Mouse (Mus musculus) left cerebral cortex, adult 18-20 months (tissue): ENCODE results near the gene Cux2. TPM values are rescaled to one million over a fixed set of nuclear protein-coding genes. Genes with fewer than 3 reads are reported as not detected.

Experiments used
- DNase-seq, 2 experiments: peaks; one replicate each; pipeline ENCODE4 v3.0.0; 2021 to 2022; ENCODE audit warnings: low spot score in 2 of 2, mixed read lengths in 1 of 2
- total RNA-seq, 2 experiments: library from RNA; stranded (reverse); gene quantifications; 2 replicates each; pipeline ENCODE4 v1.2.3; 2021

The Cux2 gene
- total RNA-seq, 2 experiments from 2014 or later: 192 to 210 TPM

GRCm38 (mm10) chr5:121841516-121841915 lies 208.4 kb downstream of the Cux2 start:
- DNase-seq: no peak

DNA sequence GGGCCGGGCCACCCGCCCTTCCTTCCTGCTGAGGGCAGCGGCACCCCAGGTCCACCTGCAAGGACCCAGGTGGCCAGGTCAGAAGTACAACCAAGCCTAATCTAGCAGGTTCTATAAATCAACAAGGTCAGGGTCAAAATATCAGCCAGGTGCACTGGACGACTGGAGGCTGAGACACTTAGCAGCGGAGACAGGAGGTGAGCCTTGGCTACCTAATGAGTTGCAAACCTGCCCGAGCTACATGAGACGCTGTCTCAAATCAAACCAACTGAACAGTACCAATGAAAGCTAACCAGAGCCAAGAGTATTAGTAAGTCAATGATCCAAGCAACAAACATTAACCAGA lies 210.8 kb downstream of the Cux2 start:
- no peak for DNase-seq

GRCm38 (mm10) chr5:121838341-121839127 lies 211.4 kb downstream of the Cux2 start:
- DNase-seq: peak in 1 of 2 experiments; percentile 50

- peak in 1 of 2 experiments; percentile 43 for DNase-seq
These were observed 212.2 kb downstream of the Cux2 start, which contains the start of gene Sh2b3 for GRCm38 (mm10) chr5:121837441-121838340. TSS of gene Sh2b3 (minus strand) at chr5:121837646.

DNA sequence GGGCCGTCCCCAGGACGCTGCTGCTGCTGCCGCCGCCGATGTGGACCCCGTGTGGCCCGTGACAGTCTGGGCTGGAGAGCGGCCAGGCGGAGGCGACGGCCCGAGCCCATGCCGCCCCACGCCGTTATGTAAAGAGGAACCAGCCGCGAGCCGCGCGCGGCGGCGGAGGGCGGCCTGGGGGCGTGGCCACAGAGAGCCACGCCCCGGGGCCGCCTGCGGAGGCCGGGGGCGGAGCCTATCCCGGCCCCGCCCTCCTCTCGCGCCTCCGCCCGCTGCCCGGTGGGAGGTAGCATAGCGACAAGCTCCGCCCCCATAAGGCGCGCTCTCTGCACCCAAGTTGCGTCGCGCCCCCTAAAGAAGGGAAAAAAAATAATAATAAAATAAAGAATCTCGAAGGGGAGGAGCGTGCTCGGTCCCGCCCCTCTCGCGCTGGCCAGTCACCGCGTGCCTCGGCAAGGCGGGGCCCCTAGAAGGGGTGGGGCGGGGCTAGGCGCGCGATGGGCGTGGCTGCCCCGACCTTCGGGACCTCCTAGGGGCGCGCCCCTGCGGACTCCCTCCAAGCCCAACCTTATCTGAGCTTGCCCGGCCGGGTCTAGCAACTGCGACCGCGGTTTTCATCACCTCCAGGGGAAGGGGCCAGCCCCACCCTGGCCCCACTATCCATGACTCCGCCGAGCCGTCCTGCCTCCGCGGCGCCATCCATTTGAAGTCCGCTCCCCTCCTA lies 213.0 kb downstream of the Cux2 start:
- peak; percentile 77 to 85 for DNase-seq

DNA sequence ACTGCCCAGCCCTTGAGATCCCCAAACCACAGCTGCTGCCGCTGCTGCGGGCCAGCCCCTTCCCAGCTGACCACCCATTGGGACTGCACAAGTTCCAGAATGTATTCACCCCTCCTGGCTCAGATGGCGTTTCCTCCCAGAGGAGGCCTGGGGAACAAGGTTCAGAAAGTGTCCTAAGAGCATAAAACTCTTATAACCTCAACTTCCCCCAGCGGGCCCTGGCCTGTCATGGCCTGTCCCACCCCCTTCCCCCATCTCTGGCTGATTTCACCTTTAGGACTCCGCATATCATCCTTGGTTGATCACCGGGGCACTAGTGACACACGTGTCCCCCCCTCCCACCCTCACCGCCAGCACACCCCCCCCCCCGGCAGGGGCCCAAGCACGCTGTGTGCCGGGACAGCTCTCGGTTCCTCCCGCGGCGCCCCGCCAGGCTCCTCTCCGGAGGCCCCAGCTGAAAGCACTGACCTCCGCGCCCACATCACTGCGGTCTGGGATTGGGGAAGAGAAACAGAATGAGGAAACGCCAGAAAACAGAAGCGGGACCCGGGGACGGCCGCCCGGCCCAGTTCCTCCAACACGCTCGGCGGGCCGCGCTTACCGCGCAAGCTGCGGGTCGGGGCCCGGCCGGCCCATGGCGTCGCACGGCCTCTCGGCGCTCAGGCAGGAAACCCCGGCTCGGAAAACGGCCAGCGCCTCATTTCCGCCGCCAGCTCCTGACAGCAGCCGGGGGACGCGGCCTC lies 213.8 kb downstream of the Cux2 start:
- DNase-seq: peak in 1 of 2 experiments; percentile 35

DNA sequence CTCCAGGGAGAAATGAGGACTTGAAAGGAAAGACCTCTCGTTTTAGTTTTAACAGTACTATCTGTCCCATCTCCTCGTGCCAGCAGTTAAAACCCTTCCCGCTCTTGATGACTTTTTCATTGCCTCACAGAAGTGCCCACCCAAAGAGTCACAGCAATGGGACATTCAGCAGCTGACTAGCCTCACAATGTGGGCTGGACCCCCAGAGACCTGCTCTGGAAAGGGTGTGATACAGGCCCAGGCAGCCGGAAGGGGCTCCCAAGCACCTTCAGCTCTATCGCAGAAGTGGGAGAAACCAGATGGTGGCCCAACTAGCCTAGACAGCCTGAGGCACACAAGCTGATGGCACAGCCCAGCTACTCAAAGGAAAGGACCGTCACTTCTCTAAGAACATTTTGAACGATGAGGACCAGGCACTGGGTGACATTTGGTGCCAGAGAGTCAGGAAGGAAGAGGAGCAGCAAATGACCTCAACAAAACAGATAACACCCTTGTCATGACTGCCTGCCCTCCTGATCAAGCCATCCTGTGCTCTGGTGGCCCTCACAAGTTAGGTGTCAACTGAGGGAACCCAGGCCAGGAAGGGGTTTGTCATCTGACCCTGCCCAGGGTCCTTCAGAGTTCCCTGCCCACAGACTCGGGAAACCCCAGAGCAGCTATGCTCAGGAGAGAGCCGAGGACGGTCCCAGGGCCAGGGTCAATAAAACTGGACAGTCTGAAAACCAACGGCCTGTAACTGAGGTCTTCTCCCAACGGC lies 214.7 kb downstream of the Cux2 start:
- DNase-seq: no peak

- DNase-seq: no peak
These were observed 215.7 kb downstream of the Cux2 start for GRCm38 (mm10) chr5:121834241-121834606.

DNA sequence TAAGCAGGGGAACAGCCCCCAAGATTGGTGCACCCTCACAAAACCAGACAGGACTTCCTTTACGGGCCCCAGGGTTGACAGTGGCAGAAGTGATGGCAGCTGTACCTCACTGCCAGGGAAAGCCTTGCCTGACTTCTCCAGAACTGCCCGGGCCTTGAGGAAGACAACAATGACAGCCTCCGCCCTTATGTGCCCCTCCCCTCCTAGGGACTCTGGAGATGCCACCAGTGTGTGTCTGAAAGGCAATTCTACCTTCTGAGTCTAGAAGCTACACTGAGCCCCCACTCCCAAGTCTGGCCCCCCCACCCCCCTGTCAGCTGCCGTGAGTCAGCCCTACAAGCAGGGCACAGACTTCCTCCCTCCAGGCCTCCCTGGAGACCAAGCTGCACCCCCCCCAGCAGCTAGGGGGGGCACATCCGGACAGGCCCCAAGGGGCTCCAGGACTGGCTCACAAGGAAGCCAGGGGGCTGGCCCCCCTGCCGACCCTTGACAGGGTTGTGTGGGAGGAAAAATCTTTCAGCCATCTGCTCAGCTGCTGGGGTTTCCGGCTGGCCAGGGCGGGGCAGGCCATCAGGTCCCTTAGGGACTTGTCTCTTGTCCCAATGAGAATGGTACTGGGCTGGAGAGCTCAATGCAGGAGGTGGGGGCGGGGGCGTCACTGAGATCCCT lies 216.2 kb downstream of the Cux2 start:
- DNase-seq: no peak

- DNase-seq: no peak
These were observed 216.7 kb downstream of the Cux2 start for GRCm38 (mm10) chr5:121833159-121833558.

DNA sequence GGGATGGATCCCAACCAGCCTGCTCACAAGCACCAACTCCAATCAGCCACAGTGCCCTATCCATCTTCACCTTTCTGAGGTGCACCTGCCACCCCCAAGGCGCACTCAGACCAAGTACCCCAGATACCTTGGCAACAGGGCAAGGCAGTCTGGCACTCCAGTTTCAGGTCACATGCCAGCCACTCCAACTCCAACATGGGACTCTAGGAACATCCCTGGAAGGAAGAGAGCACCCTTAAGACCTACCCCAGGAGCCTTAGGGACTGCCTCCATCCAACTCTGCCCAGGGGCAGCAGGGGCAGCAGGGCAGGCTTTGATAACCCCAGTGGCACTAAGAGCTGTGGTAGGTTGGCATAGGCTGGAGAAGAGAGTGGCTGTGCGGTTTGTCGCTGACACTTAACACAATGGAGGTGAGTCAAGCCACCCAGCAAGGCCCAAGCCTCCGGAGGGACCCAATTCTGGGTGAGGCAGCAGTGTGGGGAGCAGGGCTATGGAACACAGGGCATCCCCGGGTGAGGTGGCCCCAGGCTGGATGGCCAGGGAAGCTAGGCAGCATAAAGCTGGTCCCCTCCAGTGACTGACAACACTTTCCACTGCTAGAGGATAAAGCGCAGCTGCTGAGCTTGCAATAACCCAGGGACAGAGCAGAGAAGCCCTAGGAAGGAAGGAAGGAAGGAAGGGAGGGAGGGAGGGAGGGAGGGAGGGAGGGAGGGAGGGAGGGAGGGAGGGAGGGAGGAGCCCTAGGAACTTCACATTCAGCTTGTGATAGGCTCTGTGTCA lies 217.3 kb downstream of the Cux2 start:
- no peak for DNase-seq

GRCm38 (mm10) chr5:121831002-121831601 lies 218.8 kb downstream of the Cux2 start:
- no peak for DNase-seq

DNA sequence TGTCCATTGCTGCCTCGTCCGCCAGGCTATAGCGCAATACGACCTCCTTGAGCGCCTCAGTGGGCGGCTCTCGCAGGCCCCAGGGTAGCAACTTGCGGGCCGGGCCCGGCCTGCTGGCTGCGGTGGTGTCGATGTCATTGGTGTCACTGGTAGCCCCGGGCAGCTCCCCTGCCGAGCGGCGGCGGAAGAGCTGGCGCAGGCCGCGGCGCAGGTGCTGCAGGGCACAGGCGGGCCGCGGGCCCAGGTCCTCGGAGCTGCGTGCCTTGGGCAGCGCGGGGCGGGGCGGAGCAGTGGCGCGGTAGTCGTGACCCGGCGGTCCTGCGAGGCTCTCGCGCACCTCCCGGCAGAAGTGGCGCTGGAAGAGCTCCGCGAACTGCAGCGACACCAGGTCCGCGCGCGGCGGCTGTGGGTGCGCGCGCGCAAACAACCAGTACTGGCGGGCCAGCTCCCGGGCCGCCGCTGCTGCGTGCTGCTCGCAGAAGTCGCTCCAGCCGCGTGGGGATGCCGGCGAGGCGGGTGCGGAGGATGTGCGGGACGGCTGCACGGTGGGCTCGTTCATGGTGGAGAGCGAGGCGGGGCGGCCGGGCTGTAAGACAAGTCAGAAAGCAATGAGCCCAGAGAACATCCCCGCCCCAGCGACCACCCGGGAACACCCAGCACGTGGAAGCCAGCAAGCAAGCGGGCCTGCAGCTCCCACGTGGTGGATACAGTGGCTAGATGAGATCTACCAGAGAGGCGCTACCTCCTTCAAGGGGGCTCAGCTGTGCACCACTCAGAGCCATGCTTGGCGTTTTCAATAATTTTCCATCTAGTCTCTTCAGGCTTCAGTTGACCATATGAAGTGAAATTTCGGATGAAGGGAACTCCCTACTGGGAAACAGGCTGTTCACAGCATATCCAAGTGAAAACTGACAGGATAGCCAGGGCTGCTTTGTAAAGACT lies 221.1 kb downstream of the Cux2 start:
- DNase-seq: peak; percentile 52 to 66

GRCm38 (mm10) chr5:121827876-121828275 lies 222.0 kb downstream of the Cux2 start:
- no peak for DNase-seq

DNA sequence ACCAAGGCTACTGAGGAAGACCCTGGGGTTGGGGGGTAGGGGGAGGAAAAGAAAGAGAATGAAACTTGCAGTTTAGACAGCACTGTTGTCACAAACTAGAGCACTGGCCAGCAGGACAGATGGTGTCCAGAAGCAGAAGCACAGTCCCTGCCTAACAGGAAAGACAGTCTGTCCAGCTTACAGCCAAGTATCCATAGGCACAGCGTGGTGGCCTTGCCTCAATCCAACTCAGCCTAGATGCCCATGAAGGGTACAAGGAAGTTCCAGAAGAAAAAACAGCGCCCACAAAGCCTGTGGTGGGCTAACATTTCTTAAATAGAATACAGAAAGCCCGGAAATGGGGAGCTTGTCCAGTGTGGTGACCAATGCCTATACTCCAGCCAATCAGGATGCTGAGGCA lies 224.3 kb downstream of the Cux2 start:
- DNase-seq: no peak

- no peak for DNase-seq
These were observed 225.8 kb downstream of the Cux2 start for GRCm38 (mm10) chr5:121824121-121824520.

DNA sequence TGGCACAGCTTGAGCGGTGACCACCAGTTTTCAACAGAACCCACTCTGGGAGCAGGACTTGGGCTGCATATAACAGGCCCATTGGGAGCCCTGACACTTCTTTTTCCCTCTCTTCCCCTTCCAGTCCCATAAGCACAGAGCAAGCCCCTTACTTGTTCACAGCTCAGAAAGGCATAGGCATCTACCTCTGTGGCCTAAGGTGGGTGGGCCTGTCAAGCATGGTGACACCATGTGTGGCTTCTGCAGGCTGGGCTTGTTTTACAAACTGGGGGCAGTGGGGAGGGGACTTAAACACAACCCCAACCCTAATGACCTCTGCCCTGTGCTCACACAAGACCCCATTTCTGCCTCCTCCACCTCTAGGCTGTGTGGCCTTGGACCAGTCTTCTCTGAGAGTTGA lies 226.2 kb downstream of the Cux2 start:
- no peak for DNase-seq
